Mouse (Mus musculus): ENCODE results near the gene Slc22a29.

GRCm38 (mm10) chr19:8228916-8229315, 10.2 kb upstream of the Slc22a29 start:
- no peak for TF ChIP-seq ZC3H11A (IDR thresholded peaks at IDR 0.05; ENCODE audit: borderline replicate concordance, low read depth, low read length)
- no peak for TF ChIP-seq CHD2 (IDR thresholded peaks at IDR 0.05; ENCODE audit: low read depth, low read length)
- TF ChIP-seq MAFK (IDR thresholded peaks at IDR 0.05; ENCODE audit: insufficient read depth, low read depth, low read length), result no peak
- TF ChIP-seq ZNF384 (IDR thresholded peaks at IDR 0.05; ENCODE audit: low read depth, low read length), result no peak
- TF ChIP-seq HCFC1 (IDR thresholded peaks at IDR 0.05; ENCODE audit: borderline replicate concordance, insufficient read depth, low read length), result no peak

Data from ES-E14 (cell line).